Mouse (Mus musculus): ENCODE data around the gene Emilin1. TPM values are rescaled to one million over a fixed set of nuclear protein-coding genes. Genes with fewer than 3 reads are reported as not detected.
A peak's percentile ranks its signal among the peaks of the same experiment; 100 is the strongest.

Emilin1 gene
- polyA plus RNA-seq, 1 experiment from 2014 or later, result 187 TPM

- Histone ChIP-seq H3K27ac (ENCODE audit: poor library complexity, severe bottlenecking) (peak within 1 kb of the TSS; percentile 98), H3K4me2 (peak within 1 kb of the TSS; percentile 97), H3K9ac (peak within 1 kb of the TSS; percentile 93), H3K9me3 (replicated peaks) (no peaks in the 10 kb centered on the region), H3K27me3 (replicated peaks) (no peaks in the 10 kb centered on the region), H3K4me3 (peak within 1 kb of the TSS; percentile 70), H3K36me3 (peaks cover 37% of the 10 kb centered on the region), H3K4me1 (replicated peaks) (peaks cover 60% of the 10 kb centered on the region)
- ATAC-seq (ENCODE audit: insufficient number of reproducible peaks, low FRiP score), result peak; percentile 93
- under 1% methylated on average over 58 of the region's 58 CpGs for WGBS
Observed at GRCm38 (mm10) chr5:30907413-30908059, 5.7 kb upstream of the Emilin1 start, which contains the start of gene Ost4. Ost4 (minus strand) TSS chr5:30907788.

DNA sequence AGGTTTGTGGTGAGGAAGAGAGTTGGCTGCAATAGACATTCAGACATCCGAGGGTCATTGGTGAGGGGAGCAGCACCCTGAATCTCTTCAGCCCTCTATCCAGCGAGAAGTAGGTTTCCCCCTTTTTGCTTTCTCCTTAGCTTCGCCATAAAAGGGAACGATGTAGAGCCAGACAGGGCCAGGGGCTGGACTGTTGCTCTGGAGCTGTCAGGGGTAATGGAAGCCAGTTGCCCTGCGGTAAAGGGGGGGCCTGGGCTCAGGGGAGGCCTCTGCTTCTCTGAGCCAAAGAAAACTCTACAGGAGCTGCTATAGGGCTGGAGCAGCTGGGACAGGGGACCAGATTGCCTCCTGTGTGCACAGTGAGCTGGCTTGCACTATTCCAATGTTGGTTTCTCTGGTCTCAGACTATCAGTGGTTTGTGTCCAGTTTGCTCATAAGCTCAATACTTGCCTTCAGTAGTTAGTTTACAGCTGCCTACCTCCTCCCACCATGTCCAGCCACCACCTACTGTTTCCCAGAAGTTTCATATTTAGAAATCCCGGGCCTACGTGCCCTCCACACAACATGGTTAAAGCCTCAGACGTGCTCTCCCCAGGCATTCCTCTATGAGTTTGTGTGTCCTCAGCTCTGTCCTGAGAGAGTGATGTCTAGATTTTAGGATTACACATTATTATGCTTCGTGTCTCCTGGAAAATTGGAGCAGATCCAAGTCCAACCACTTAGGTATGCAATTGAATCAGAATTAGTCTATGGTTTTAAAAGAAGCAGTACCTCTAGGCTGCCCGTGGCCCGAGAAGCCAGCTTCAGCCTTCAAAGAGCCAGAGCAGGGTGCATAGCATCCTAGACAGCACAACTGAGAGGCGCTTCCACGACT is 4.5 kb upstream of the Emilin1 start:
- Histone ChIP-seq H3K36me3 (peaks cover 26% of the 10 kb centered on the region), H3K9me3 (replicated peaks) (no peaks in the 10 kb centered on the region), H3K4me1 (replicated peaks) (peaks cover 68% of the 10 kb centered on the region), H3K4me3 (peak overlapping the region; percentile 70), H3K27ac (ENCODE audit: poor library complexity, severe bottlenecking) (peak overlapping the region; percentile 98), H3K27me3 (replicated peaks) (no peaks in the 10 kb centered on the region), H3K4me2 (peak overlapping the region; percentile 97), H3K9ac (peak overlapping the region; percentile 93)
- ATAC-seq (ENCODE audit: insufficient number of reproducible peaks, low FRiP score), result peak; percentile 41; the same call in 1 of the 2 replicates
- 29% methylated on average over 13 of the region's 13 CpGs for WGBS

DNA sequence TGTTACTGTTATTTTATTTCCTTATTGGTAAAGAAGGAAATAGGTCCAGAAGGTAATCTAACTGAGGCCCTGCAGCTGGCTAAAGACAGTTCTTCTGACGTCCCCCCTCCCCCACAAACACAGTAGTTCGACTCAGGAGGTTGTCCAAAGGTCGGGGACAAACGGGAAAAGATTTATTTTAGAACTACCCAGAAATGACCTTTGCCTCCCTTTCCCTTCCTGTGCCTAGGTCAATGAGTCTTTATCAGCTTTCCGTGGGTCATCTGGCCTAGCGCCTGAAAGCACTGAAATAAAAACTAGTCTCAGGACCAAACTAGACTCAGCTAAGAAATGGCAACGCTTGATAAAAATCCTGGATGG is 3.9 kb upstream of the Emilin1 start:
- no peaks in the 10 kb centered on the region for H3K9me3 ChIP-seq (replicated peaks)
- H3K27ac ChIP-seq (ENCODE audit: poor library complexity, severe bottlenecking), result peak overlapping the region; percentile 98
- H3K36me3 ChIP-seq, result peaks cover 20% of the 10 kb centered on the region
- WGBS, result 14% methylated on average over 7 of the region's 7 CpGs
- H3K27me3 ChIP-seq (replicated peaks), result no peaks in the 10 kb centered on the region
- no peak overlapping the region; the same call in 1 of the 2 replicates for H3K9ac ChIP-seq
- H3K4me3 ChIP-seq, result no peak overlapping the region
- peak overlapping the region; percentile 97; the same call in 1 of the 2 replicates for H3K4me2 ChIP-seq
- peaks cover 75% of the 10 kb centered on the region for H3K4me1 ChIP-seq (replicated peaks)
- no peak for ATAC-seq (ENCODE audit: insufficient number of reproducible peaks, low FRiP score)

GRCm38 (mm10) chr5:30909863-30910262 is 3.3 kb upstream of the Emilin1 start:
- H3K4me2 ChIP-seq, result no peak overlapping the region
- H3K9ac ChIP-seq, result no peak overlapping the region
- 78% methylated on average over 7 of the region's 7 CpGs for WGBS

DNA sequence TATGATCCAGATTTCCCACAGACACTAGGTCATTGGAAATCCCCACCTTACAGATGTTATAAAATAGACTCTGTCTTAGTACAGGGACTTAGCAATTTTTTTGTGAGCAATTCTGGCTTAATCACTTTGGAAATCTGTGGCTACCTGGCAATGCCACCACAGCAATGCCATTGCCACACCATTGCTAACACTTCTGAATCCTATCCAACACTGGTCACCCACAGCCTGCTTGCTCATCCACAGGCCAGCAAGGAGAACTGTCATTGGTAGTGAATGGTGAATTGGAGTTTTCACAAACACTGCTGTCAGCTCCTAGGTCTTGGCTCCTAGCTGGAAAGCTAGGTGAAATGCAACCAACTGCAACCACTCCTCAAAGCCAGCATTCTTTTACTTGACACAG is 2.7 kb upstream of the Emilin1 start:
- Histone ChIP-seq H3K4me2 (no peak overlapping the region), H3K4me1 (replicated peaks) (peaks cover 81% of the 10 kb centered on the region), H3K4me3 (no peak overlapping the region), H3K27ac (ENCODE audit: poor library complexity, severe bottlenecking) (peak overlapping the region; percentile 25; the same call in 1 of the 2 replicates), H3K27me3 (replicated peaks) (no peaks in the 10 kb centered on the region), H3K36me3 (peaks cover 8% of the 10 kb centered on the region; the same call in 1 of the 2 replicates), H3K9me3 (replicated peaks) (no peaks in the 10 kb centered on the region), H3K9ac (no peak overlapping the region; the same call in 1 of the 2 replicates)
- no peak for ATAC-seq (ENCODE audit: insufficient number of reproducible peaks, low FRiP score)

More at GRCm38 (mm10) chr5:30909863-30910262, 3.3 kb upstream of the Emilin1 start:
- H3K4me3 ChIP-seq, result no peak overlapping the region
- H3K27ac ChIP-seq (ENCODE audit: poor library complexity, severe bottlenecking), result peak overlapping the region; percentile 98
- H3K27me3 ChIP-seq (replicated peaks), result no peaks in the 10 kb centered on the region
- no peak for ATAC-seq (ENCODE audit: insufficient number of reproducible peaks, low FRiP score)
- peaks cover 14% of the 10 kb centered on the region for H3K36me3 ChIP-seq
- H3K9me3 ChIP-seq (replicated peaks), result no peaks in the 10 kb centered on the region
- peaks cover 78% of the 10 kb centered on the region for H3K4me1 ChIP-seq (replicated peaks)

DNA sequence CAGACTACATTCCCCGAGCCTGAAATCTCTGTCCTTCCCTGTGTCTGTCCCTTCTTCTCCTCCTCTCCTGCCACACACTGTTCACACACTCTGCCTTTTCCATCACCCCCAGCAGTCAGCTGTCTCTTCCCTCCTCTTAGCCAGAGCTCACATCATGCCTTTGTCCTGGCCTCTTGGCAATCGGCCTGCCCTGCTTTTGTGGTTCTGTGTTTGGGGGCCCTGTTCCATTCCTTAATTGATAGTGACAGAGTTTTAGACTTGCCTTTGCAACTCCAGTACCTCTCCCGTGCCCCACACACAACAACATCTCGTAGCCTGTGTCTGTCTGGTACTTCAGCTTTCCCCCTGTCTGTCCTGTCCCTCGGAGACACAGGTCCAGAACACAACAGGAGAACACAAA is 1.0 kb upstream of the Emilin1 start:
- WGBS, result 50% methylated on average over 5 of the region's 5 CpGs

GRCm38 (mm10) chr5:30914101-30914635 is 966 bp downstream of the Emilin1 start:
- peaks cover 26% of the 10 kb centered on the region for H3K36me3 ChIP-seq
- H3K4me2 ChIP-seq, result peak overlapping the region; percentile 74
- 65% methylated on average over 7 of the region's 7 CpGs for WGBS
- peak overlapping the region; percentile 51 for H3K4me3 ChIP-seq
- peak overlapping the region; percentile 94 for H3K27ac ChIP-seq (ENCODE audit: poor library complexity, severe bottlenecking)
- H3K9ac ChIP-seq, result peak overlapping the region; percentile 75
- no peaks in the 10 kb centered on the region for H3K9me3 ChIP-seq (replicated peaks)
- no peaks in the 10 kb centered on the region for H3K27me3 ChIP-seq (replicated peaks)
- H3K4me1 ChIP-seq (replicated peaks), result peaks cover 85% of the 10 kb centered on the region
- no peak for ATAC-seq (ENCODE audit: insufficient number of reproducible peaks, low FRiP score)

More for the DNA sequence above, 1.0 kb upstream of the Emilin1 start:
- peak overlapping the region; percentile 94 for H3K27ac ChIP-seq (ENCODE audit: poor library complexity, severe bottlenecking)
- no peak overlapping the region for H3K9ac ChIP-seq
- H3K9me3 ChIP-seq (replicated peaks), result no peaks in the 10 kb centered on the region
- no peak overlapping the region for H3K4me3 ChIP-seq
- no peaks in the 10 kb centered on the region for H3K27me3 ChIP-seq (replicated peaks)
- peaks cover 6% of the 10 kb centered on the region for H3K36me3 ChIP-seq
- no peak for ATAC-seq (ENCODE audit: insufficient number of reproducible peaks, low FRiP score)
- peaks cover 83% of the 10 kb centered on the region for H3K4me1 ChIP-seq (replicated peaks)
- H3K4me2 ChIP-seq, result no peak overlapping the region

GRCm38 (mm10) chr5:30914849-30915248 is 1.6 kb downstream of the Emilin1 start:
- H3K4me1 ChIP-seq (replicated peaks), result peaks cover 81% of the 10 kb centered on the region
- WGBS, result 57% methylated on average over 6 of the region's 6 CpGs

GRCm38 (mm10) chr5:30915456-30915855 is 2.3 kb downstream of the Emilin1 start:
- Histone ChIP-seq H3K4me3 (peak overlapping the region; percentile 51), H3K9ac (peak overlapping the region; percentile 75), H3K27me3 (replicated peaks) (no peaks in the 10 kb centered on the region), H3K27ac (ENCODE audit: poor library complexity, severe bottlenecking) (peak overlapping the region; percentile 94), H3K9me3 (replicated peaks) (no peaks in the 10 kb centered on the region), H3K36me3 (peaks cover 39% of the 10 kb centered on the region), H3K4me1 (replicated peaks) (peaks cover 85% of the 10 kb centered on the region), H3K4me2 (peak overlapping the region; percentile 74)
- ATAC-seq (ENCODE audit: insufficient number of reproducible peaks, low FRiP score), result no peak
- 54% methylated on average over 9 of the region's 9 CpGs for WGBS

More at GRCm38 (mm10) chr5:30914849-30915248, 1.6 kb downstream of the Emilin1 start:
- Histone ChIP-seq H3K27ac (ENCODE audit: poor library complexity, severe bottlenecking) (peak overlapping the region; percentile 94), H3K36me3 (peaks cover 33% of the 10 kb centered on the region), H3K9me3 (replicated peaks) (no peaks in the 10 kb centered on the region), H3K27me3 (replicated peaks) (no peaks in the 10 kb centered on the region), H3K4me2 (peak overlapping the region; percentile 74), H3K9ac (peak overlapping the region; percentile 75), H3K4me3 (peak overlapping the region; percentile 51)
- ATAC-seq (ENCODE audit: insufficient number of reproducible peaks, low FRiP score), result no peak

DNA sequence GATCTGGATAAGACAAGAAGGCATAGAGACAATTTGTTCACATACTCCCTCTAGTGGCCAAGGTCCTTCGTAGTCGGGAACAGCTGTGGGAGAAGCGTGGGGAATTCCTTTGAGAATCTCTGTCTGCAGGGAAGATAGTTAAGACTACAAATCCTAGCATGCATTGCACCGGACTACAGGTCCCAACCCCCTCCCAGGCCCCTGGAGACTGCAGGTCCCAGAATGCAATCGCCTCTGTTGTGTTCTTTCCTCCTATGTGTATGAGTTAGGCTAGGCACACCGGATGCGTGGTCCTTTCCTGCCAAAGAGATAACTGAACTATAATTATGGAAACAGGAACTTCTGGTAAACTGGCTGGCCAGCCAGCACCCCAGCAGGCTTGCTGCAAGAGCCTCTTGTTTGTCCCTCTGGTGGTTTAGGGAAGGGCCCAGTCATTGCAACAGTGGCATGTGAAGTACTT is 2.8 kb downstream of the Emilin1 start:
- H3K4me1 ChIP-seq (replicated peaks), result peaks cover 85% of the 10 kb centered on the region
- peak overlapping the region; percentile 94 for H3K27ac ChIP-seq (ENCODE audit: poor library complexity, severe bottlenecking)
- ATAC-seq (ENCODE audit: insufficient number of reproducible peaks, low FRiP score), result peak; percentile 49
- 1% methylated on average over 7 of the region's 7 CpGs for WGBS
- peak overlapping the region; percentile 74 for H3K4me2 ChIP-seq
- no peaks in the 10 kb centered on the region for H3K27me3 ChIP-seq (replicated peaks)
- H3K4me3 ChIP-seq, result peak overlapping the region; percentile 51
- peaks cover 44% of the 10 kb centered on the region for H3K36me3 ChIP-seq
- no peaks in the 10 kb centered on the region for H3K9me3 ChIP-seq (replicated peaks)
- H3K9ac ChIP-seq, result peak overlapping the region; percentile 75; the same call in 1 of the 2 replicates

Measured in heart, embryonic 12.5 days (tissue).